Mouse (Mus musculus) NIH3T3 (cell line): Measurements from ENCODE around the gene Wiz.
A peak's percentile ranks its signal among the peaks of the same experiment; 100 is the strongest.

ENCODE experiments used
- DNase-seq: peaks from one replicate; pipeline ENCODE4 v3.0.0-alpha.2; 2012; ENCODE audit warnings: low read depth

Wiz gene

GRCm38 (mm10) chr17:32349037-32349732 lies 40.1 kb downstream of the Wiz start:
- peak; percentile 78 for DNase-seq

DNA sequence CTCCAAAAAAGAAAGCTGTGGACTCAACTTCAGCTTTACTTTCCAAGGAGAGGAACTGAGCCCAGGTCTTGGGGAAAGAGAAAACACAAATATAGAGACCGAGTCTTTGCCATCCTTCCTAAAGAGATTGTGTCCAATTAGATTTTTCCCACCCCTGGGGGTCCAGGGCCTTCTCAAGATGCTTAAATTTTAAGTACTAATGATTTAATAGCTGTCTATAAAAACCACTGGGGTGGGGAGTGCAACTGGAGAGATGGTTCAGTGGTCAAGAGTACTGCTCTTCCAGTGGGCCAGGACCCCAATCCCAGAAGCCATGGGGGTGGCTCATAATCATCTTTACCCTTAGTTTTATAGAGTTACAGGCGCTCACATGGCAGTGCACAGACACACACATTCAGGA lies 40.8 kb downstream of the Wiz start:
- no peak for DNase-seq

- DNase-seq, result no peak
Measured at GRCm38 (mm10) chr17:32341102-32341501, 48.1 kb downstream of the Wiz start.

DNA sequence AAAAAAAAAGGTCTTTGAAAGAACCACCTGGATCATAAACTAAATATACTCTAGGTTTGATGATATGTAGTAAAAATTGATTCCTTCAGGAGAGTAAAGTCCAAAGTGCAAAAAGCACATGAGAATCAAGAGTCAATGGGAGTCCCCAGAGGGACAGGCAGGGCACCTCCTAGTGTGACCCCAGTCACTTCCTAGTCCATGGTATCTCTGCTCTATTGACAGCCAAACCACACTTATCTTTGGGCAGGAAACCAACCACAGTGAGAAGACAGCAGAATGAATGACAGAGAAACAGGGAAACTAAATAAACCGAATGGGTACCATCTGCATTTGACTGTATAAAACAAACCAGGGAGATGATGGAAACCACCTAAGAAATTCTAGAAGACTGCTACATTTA lies 49.1 kb downstream of the Wiz start:
- no peak for DNase-seq

- no peak for DNase-seq
Measured at GRCm38 (mm10) chr17:32335869-32336268, 53.4 kb downstream of the Wiz start.

- no peak for DNase-seq
Measured at GRCm38 (mm10) chr17:32334921-32335320, 54.3 kb downstream of the Wiz start.

DNA sequence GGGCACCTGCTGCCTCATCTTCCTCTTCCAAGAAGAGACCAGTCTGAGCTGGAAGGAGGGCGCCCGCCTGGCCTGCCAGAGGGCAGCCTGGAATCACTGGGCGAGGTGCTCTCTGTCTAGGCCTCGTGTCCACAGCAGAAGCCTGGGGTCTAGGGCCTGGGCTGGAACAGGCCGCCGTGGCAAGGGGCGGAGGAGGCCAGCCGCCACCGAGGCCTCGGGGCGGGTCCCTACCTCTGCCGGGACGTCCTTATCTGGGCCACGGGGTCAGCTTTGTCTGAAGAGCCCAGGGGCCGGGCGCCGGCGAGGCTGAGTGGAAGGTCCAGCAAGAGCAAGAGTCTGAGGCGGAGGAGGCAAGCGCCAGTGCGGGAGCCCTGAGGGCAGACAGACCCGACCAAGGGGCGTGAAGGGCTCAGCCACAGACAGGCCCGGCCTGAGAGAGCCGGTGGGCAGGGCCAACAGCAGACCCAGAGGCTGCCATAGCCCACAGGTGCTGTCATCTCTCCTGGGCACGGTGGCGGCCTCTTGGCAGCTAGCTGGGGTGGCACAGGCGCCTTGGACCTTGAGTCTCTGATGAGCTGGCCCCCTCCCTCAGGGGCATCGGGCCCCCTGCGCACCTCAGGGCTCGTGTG lies 55.5 kb downstream of the Wiz start:
- DNase-seq, result no peak

DNA sequence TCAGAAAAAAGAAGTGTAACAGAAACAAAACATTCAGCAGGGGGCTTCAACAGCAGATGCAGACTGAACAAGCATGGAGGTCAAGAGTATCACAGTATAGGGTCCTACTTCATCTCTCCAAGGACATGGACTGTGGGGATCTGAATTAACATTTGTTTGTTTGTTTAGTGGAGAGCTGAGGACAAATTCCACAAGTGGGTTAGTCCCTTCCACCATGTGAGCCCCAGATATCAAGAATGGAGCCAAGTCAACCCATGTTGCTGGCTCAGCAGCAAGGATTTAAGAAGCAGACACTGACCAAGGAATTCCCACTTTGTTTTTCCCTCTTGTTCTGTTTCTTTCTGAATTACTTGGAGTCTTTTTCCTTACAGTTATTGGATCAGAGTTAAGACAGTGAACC lies 61.7 kb downstream of the Wiz start:
- no peak for DNase-seq

- DNase-seq, result no peak
Measured at GRCm38 (mm10) chr17:32322809-32323208, 66.4 kb downstream of the Wiz start.

DNA sequence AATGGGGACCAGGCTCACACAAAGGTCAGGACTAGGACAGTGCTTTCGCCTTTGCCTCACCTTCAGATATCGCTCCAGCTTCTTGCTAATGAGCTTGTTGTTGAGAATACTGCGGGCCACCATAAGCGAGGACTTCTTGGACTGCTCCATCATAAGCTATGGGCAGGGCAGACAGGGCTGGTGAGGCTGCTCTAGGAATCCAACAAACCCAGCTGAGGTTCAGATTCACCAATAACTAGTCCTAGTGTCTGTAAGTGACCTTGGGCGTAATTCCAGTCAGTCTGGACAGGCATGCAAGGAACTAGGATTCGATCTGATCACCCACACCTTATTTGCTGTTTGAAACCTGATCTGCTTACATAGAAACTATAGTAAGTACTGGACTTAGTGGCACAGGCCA lies 67.4 kb downstream of the Wiz start:
- DNase-seq, result peak; percentile 20

DNA sequence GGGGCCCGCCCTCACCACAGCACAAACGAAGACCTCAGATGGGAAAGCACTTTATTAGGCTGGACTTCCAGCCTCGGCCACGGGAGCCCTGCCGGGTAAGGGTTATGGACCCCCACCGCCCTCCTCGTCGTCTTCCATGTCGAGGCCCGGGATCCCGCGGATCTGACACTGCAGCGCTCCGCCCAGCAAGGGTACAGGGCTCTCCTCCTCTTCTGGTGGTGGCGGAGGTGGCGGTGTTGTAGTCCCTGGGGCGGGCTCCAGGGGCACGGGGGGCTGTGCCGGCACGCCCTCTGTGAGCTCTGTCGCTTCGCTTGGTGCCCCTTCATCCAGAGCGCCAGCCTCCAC lies 67.9 kb downstream of the Wiz start:
- no peak for DNase-seq

DNA sequence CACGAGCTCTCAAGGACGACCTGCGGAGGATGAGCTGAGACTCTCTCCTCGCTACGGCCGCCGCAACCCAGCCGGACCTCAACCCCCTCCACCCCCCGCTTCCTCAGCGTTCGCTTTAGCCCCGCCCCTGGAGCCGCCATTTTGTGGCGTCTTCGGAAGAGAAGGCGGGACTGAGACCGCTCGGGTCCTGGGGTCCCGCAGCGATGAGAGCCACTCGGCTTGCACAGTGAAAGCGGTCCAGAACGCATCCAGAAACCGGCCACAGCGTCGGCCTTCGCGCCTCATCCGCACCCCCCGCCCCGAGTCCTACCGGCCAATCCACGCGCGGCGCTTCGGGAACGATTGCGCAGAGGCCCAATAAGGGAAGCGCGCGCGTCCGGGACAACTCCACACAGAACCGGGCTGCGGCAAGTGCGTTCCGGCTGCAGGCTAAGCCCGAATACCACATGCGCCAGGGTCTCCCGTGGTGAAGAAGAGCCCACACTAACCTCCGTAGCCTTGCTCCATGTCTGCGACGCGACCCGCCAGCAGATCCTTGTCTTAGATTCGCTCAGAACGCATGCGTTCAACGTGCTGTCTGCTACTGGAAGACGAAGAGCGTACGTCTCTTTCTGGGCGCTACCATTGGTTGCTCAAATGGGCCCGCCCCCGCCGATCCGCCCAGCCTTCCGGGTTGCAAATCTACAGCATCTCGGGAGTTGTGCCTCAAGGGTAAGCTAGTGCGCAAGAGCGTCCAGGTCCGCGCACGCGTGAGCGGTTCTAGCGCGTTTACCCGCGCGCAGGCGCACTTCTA lies 68.4 kb downstream of the Wiz start, which contains the start of gene Akap8:
Gene Akap8, minus strand, starts transcription at position 642 of the 793 bp plus-strand sequence.
- DNase-seq, result peak; percentile 99

- DNase-seq, result peak; percentile 19
Measured at GRCm38 (mm10) chr17:32319950-32320349, 69.3 kb downstream of the Wiz start.

DNA sequence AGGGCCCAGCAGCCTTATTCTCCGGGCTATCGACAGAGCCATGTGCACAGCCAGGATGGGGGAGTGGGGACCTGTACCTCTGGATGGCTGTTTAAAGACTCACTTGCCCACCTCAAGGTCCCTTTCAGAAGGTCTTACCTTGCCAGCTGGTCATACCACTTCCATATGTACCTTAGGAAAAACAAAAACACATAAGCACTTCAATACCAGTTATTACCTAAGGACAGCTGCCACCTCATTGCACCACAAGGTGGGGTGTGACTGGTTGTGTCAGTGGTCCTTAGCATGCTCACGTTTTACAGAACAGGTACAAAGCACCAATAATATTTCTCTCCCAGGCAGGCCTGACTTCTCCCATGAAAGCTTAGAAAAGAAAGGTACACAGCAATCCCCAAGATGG lies 71.5 kb downstream of the Wiz start:
- DNase-seq, result no peak

DNA sequence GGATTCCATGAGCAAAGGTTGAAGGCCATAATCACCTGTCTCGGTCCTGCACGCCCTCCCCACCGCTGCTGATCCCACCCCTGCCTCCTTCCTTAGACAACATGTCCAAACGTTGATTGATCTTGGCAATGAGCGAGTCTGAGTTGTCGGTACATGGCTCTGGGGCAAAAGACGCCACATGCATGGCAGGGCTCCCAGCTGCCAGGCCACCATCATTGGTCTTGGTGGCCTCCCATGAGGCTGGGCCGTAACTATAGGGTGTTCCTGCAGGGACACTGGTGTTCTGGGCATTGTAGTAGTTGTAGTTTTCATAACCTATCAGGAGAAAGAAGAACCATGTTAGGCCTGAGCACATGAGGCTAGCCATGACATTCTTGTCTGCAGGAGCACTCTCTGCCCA lies 72.2 kb downstream of the Wiz start:
- DNase-seq, result no peak

DNA sequence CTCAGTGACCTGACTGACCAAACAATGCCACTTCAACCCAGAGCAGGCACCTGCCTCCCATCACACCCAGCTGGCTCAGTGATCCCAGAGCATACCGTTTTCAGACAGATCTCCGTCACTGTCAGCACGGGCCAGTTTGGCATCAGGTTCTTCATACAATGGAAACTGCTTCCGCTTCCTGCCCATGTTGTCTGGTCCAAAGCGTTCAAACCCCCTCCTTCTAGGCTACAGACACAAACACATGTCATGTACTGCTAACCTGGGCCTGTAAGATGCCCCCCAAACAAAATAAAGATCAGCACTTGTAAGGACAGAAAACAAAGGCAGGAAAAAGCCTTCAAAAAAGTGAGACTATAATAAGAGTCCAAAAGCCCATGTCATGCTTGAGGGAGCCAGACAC lies 73.7 kb downstream of the Wiz start:
- no peak for DNase-seq

- DNase-seq, result no peak
Measured at GRCm38 (mm10) chr17:32313892-32314291, 75.3 kb downstream of the Wiz start.

GRCm38 (mm10) chr17:32312801-32313200 lies 76.4 kb downstream of the Wiz start:
- no peak for DNase-seq

- no peak for DNase-seq
Measured at GRCm38 (mm10) chr17:32307963-32308362, 81.3 kb downstream of the Wiz start.
